Mouse (Mus musculus) midbrain, embryonic 11.5 days (tissue): ENCODE measurements at regions not wholly inside any gene's neighbourhood (a gene's known extent, or its start where the extent isn't known, plus 50 kb on each side); places are given as distances from the start of the nearest gene placed in this dataset.

Source experiments
- ATAC-seq: fragments of 200-750 bp; cut with Nextera tagmentation; 2 replicates; pipeline ENCODE4 v1.8.0; 2017; ENCODE audit warnings: moderate TSS enrichment, moderate library complexity; ENCODE audit not compliant: low FRiP score
- DNase-seq: peaks from one replicate; pipeline ENCODE4 v3.0.0; 2015; ENCODE audit warnings: low spot score; ENCODE audit errors: missing footprints
- H3K27ac ChIP-seq: fragments of 300-500 bp; sonication (generic); 2 replicates; pipeline ENCODE4 v1.5.1; 2014; ENCODE audit warnings: low read depth, low read length
- H3K27me3 ChIP-seq: fragments of 300-500 bp; sonication (generic); 2 replicates; pipeline ENCODE4 v1.6.1; 2014; ENCODE audit warnings: mild to moderate bottlenecking, low read length, moderate library complexity, mixed read lengths; ENCODE audit not compliant: control insufficient read depth, insufficient read depth
- H3K36me3 ChIP-seq: fragments of 300-500 bp; sonication (generic); 2 replicates; pipeline ENCODE4 v1.6.1; 2014; ENCODE audit warnings: mild to moderate bottlenecking, low read length, moderate library complexity, mixed read lengths; ENCODE audit not compliant: control insufficient read depth, insufficient read depth
- H3K4me1 ChIP-seq: fragments of 300-500 bp; sonication (generic); 2 replicates; pipeline ENCODE4 v1.6.1; 2014; ENCODE audit warnings: low read length; ENCODE audit not compliant: control insufficient read depth, insufficient read depth
- H3K4me2 ChIP-seq: fragments of 300-500 bp; sonication (generic); 2 replicates; pipeline ENCODE4 v1.6.1; 2014; ENCODE audit warnings: mild to moderate bottlenecking, moderate library complexity
- H3K4me3 ChIP-seq: fragments of 300-500 bp; sonication (generic); 2 replicates; pipeline ENCODE4 v1.5.1; 2014; ENCODE audit warnings: low read depth, low read length
- H3K9ac ChIP-seq: fragments of 300-500 bp; sonication (generic); 2 replicates; pipeline ENCODE4 v1.6.1; 2014; ENCODE audit warnings: low read length
- H3K9me3 ChIP-seq: fragments of 300-500 bp; sonication (generic); 2 replicates; pipeline ENCODE4 v1.6.1; 2016; ENCODE audit warnings: low read length; ENCODE audit not compliant: control insufficient read depth
- WGBS: fragments of 180-500 bp; shearing (Covaris S2); extraction: QIAGEN DNeasy Blood & Tissue Kit; methylation state at CpG from one replicate; pipeline ENCODE4 v1.1.7; 2014; 5-methylcytosine and 5-hydroxymethylcytosine counted together

- Histone ChIP-seq H3K36me3 (no peaks in the 10 kb centered on the region), H3K4me2 (no peak overlapping the region), H3K27me3 (no peaks in the 10 kb centered on the region), H3K4me3 (no peak overlapping the region), H3K9me3 (no peaks in the 10 kb centered on the region), H3K9ac (no peak overlapping the region), H3K4me1 (no peaks in the 10 kb centered on the region), H3K27ac (no peak overlapping the region)
- ATAC-seq = no peak
- WGBS = 85% methylated on average over 10 of the region's 10 CpGs
- no peak for DNase-seq
Observed at GRCm38 (mm10) chr15:11533002-11533610, 133.6 kb upstream of the Tars start.

- H3K4me1 ChIP-seq = no peaks in the 10 kb centered on the region
- H3K4me2 ChIP-seq = no peak overlapping the region
- H3K4me3 ChIP-seq = no peak overlapping the region
- DNase-seq = no peak
- H3K9me3 ChIP-seq = no peaks in the 10 kb centered on the region
- 81% methylated on average over 9 of the region's 9 CpGs for WGBS
- no peak overlapping the region for H3K9ac ChIP-seq
- H3K36me3 ChIP-seq = no peaks in the 10 kb centered on the region
- no peaks in the 10 kb centered on the region for H3K27me3 ChIP-seq
- no peak overlapping the region for H3K27ac ChIP-seq
- no peak for ATAC-seq
Observed at GRCm38 (mm10) chr15:11532536-11532935, 133.1 kb upstream of the Tars start.

GRCm38 (mm10) chr15:11529819-11530810, 130.7 kb upstream of the Tars start:
- WGBS = 74% methylated on average over 8 of the region's 8 CpGs
- H3K9ac ChIP-seq = no peak overlapping the region
- no peak overlapping the region for H3K27ac ChIP-seq
- no peaks in the 10 kb centered on the region for H3K27me3 ChIP-seq
- DNase-seq (no peak), ATAC-seq (no peak)
- no peaks in the 10 kb centered on the region for H3K36me3 ChIP-seq
- H3K4me3 ChIP-seq = no peak overlapping the region
- no peaks in the 10 kb centered on the region for H3K4me1 ChIP-seq
- no peaks in the 10 kb centered on the region for H3K9me3 ChIP-seq
- no peak overlapping the region for H3K4me2 ChIP-seq

- WGBS = 89% methylated on average over 5 of the region's 5 CpGs
- Histone ChIP-seq H3K4me1 (no peaks in the 10 kb centered on the region), H3K27ac (no peak overlapping the region), H3K9me3 (no peaks in the 10 kb centered on the region), H3K4me2 (no peak overlapping the region), H3K4me3 (no peak overlapping the region), H3K9ac (no peak overlapping the region), H3K36me3 (no peaks in the 10 kb centered on the region), H3K27me3 (no peaks in the 10 kb centered on the region)
- ATAC-seq (no peak), DNase-seq (no peak)
Observed at GRCm38 (mm10) chr15:11524337-11525106, 125.1 kb upstream of the Tars start.

GRCm38 (mm10) chr15:11518565-11518964, 119.1 kb upstream of the Tars start:
- Histone ChIP-seq H3K36me3 (no peaks in the 10 kb centered on the region), H3K9ac (no peak overlapping the region), H3K4me3 (no peak overlapping the region), H3K9me3 (no peaks in the 10 kb centered on the region), H3K4me1 (no peaks in the 10 kb centered on the region), H3K27ac (no peak overlapping the region), H3K4me2 (no peak overlapping the region), H3K27me3 (no peaks in the 10 kb centered on the region)
- ATAC-seq = no peak
- no peak for DNase-seq

GRCm38 (mm10) chr15:11517892-11518291, 118.4 kb upstream of the Tars start:
- WGBS = 74% methylated on average over 3 of the region's 3 CpGs
- Histone ChIP-seq H3K27ac (no peak overlapping the region), H3K27me3 (no peaks in the 10 kb centered on the region), H3K9ac (no peak overlapping the region), H3K4me2 (no peak overlapping the region), H3K9me3 (no peaks in the 10 kb centered on the region), H3K4me3 (no peak overlapping the region), H3K4me1 (no peaks in the 10 kb centered on the region), H3K36me3 (no peaks in the 10 kb centered on the region)
- ATAC-seq (no peak), DNase-seq (no peak)

- Histone ChIP-seq H3K27ac (no peak overlapping the region), H3K4me1 (no peaks in the 10 kb centered on the region), H3K9ac (no peak overlapping the region), H3K36me3 (no peaks in the 10 kb centered on the region), H3K4me3 (no peak overlapping the region), H3K9me3 (no peaks in the 10 kb centered on the region), H3K4me2 (no peak overlapping the region), H3K27me3 (no peaks in the 10 kb centered on the region)
- no peak for DNase-seq
- WGBS = 84% methylated on average over 4 of the region's 4 CpGs
- no peak for ATAC-seq
Observed at GRCm38 (mm10) chr15:11505076-11505639, 105.7 kb upstream of the Tars start.

- H3K27ac ChIP-seq = no peak overlapping the region
- H3K9ac ChIP-seq = no peak overlapping the region
- no peak overlapping the region for H3K4me2 ChIP-seq
- H3K36me3 ChIP-seq = no peaks in the 10 kb centered on the region
- WGBS = 86% methylated on average over 2 of the region's 2 CpGs
- no peaks in the 10 kb centered on the region for H3K27me3 ChIP-seq
- ATAC-seq = no peak
- no peaks in the 10 kb centered on the region for H3K9me3 ChIP-seq
- no peak overlapping the region for H3K4me3 ChIP-seq
- no peak for DNase-seq
- no peaks in the 10 kb centered on the region for H3K4me1 ChIP-seq
Observed at GRCm38 (mm10) chr15:11496436-11496835, 97.0 kb upstream of the Tars start.
